Mouse (Mus musculus) ES-Bruce4 (cell line): Measurements from ENCODE around the gene Hormad1.

Source experiments
- CTCF ChIP-seq: IDR thresholded peaks from one replicate; pipeline ENCODE4 v1.8.1; 2011; ENCODE audit warnings: low read depth, low read length
- EP300 ChIP-seq: IDR thresholded peaks from 2 replicates; pipeline ENCODE4 v1.6.1; 2011; ENCODE audit warnings: low read depth, low read length; ENCODE audit not compliant: insufficient read depth
- POLR2A ChIP-seq: IDR thresholded peaks from one replicate; pipeline ENCODE4 v1.8.1; 2011; ENCODE audit warnings: low read length; ENCODE audit not compliant: insufficient read depth

- TF ChIP-seq POLR2A (no peak), CTCF (no peak), EP300 (no peak)
Measured at GRCm38 (mm10) chr3:95629755-95630154, 70.3 kb downstream of the Hormad1 start.
